Mouse (Mus musculus) small intestine, adult 2 months (tissue): ENCODE measurements around the gene Dapk1.

Experiments
- CTCF ChIP-seq: fragments of 200-500 bp; IDR thresholded peaks from 2 replicates; pipeline ENCODE4 v1.5.1; 2012; ENCODE audit warnings: low read depth, mild to moderate bottlenecking, control low read depth, inconsistent platforms, low read length, moderate library complexity, mixed read lengths; ENCODE audit not compliant: insufficient replicate concordance, insufficient read length; ENCODE audit errors: extremely low read depth
- POLR2A ChIP-seq: fragments of 200-500 bp; IDR thresholded peaks from 2 replicates; pipeline ENCODE4 v1.6.1; 2012; ENCODE audit warnings: low read depth, mild to moderate bottlenecking, control low read depth, inconsistent platforms, low read length, moderate library complexity

- TF ChIP-seq CTCF: no peak
- no peak for TF ChIP-seq POLR2A
These were observed 201.0 kb downstream of the Dapk1 start, which contains the start of gene Ctsll3 for GRCm38 (mm10) chr13:60802749-60803148.
